Mouse (Mus musculus): ENCODE measurements around the gene Tpk1.

DNA sequence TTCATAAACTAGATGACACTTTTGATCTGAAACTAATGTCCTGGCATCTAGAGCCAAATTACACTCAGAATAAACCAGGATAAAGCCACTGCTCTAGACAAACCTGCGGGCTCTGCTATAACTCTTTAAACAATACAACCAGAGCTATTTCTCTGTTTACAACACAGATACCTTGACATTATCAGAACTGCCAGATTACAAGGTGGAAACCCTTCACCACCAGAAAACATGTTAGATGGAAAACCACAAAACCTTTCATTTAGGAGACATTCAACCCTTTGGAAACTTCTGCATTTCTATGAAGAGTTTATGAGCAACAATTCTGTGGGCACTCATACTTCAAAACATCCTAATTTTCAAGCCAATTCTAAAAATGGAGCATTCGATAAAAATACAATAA is 20.4 kb downstream of the Tpk1 start:
- TF ChIP-seq CTCF (IDR thresholded peaks at IDR 0.05; ENCODE audit: borderline replicate concordance, extremely low read depth, insufficient read depth, insufficient read length) (no peak), POLR2A (IDR thresholded peaks at IDR 0.05; ENCODE audit: borderline replicate concordance, extremely low read depth, insufficient read depth, insufficient read length, poor library complexity, severe bottlenecking) (no peak)

Data from brain, embryonic 14.5 days (tissue).